Mouse (Mus musculus) olfactory bulb, adult 2 months (tissue): ENCODE data around the gene Mob3a.
"Not testable (repeated sequence)": the region's sequence is repeated elsewhere in the genome, so short reads cannot be mapped to it uniquely, and the experiment has no call there.

Experiments used
- CTCF ChIP-seq: fragments of 200-500 bp; IDR thresholded peaks from 2 replicates; pipeline ENCODE4 v1.5.1; 2012; ENCODE audit warnings: low read depth, mild to moderate bottlenecking, low read length, moderate library complexity; ENCODE audit not compliant: insufficient read depth
- POLR2A ChIP-seq: fragments of 200-500 bp; IDR thresholded peaks from 2 replicates; pipeline ENCODE4 v1.6.1; 2012; ENCODE audit warnings: mild to moderate bottlenecking, low read depth, low read length, moderate library complexity; ENCODE audit not compliant: insufficient read depth

- not testable (repeated sequence) for TF ChIP-seq CTCF, POLR2A
Observed at GRCm38 (mm10) chr10:80649910-80650309, 51.9 kb downstream of the Mob3a start.
